Mouse (Mus musculus) cortical plate, adult 2 months (tissue): Measurements from ENCODE around the gene Filip1l.

Experiments used
- CTCF ChIP-seq: fragments of 200-500 bp; IDR thresholded peaks from 2 replicates; pipeline ENCODE4 v1.5.1; 2011; ENCODE audit warnings: mild to moderate bottlenecking, control low read depth, low read length; ENCODE audit not compliant: insufficient read depth; ENCODE audit errors: extremely low read depth
- POLR2A ChIP-seq: fragments of 200-500 bp; IDR thresholded peaks from 2 replicates; pipeline ENCODE4 v1.6.1; 2011; ENCODE audit warnings: mild to moderate bottlenecking, low read length, control low read depth; ENCODE audit not compliant: insufficient read depth; ENCODE audit errors: extremely low read depth

DNA sequence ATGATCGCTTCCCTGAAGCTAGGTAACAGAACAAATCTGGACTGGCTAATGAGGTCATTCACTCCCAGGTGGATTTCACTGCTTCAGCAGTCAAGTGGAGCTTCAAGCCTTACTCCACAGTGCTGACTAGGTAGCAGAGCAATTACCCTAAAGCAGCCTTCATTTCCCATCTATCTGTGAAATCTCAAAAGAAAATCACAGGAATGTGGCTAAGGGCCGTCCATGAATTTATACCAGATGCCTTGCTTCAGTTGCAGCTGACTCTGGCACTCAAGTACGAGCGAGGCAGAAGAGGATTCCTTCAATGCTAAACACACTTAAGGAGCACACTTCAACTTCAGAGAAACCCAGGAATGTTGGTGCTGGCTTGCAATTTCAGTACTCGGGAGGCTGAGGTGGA lies 50.9 kb downstream of the Filip1l start:
- TF ChIP-seq CTCF (no peak), POLR2A (no peak)
